Mouse (Mus musculus): ENCODE data around the gene Serpinb1c.
A peak's percentile ranks its signal among the peaks of the same experiment; 100 is the strongest.
"Not testable (repeated sequence)": the region's sequence is repeated elsewhere in the genome, so short reads cannot be mapped to it uniquely, and the experiment has no call there.

The Serpinb1c gene

GRCm38 (mm10) chr13:32865591-32865990 lies 32.4 kb downstream of the Serpinb1c start:
- peak in 1 of 2 experiments; percentile 8 for DNase-seq

- DNase-seq, result not testable (repeated sequence)
These were observed 33.5 kb downstream of the Serpinb1c start for GRCm38 (mm10) chr13:32864529-32864928.

GRCm38 (mm10) chr13:32863456-32863855 lies 34.6 kb downstream of the Serpinb1c start:
- DNase-seq, result no peak

GRCm38 (mm10) chr13:32860821-32861220 lies 37.2 kb downstream of the Serpinb1c start:
- DNase-seq, result no peak

- no peak for DNase-seq
These were observed 44.9 kb downstream of the Serpinb1c start for GRCm38 (mm10) chr13:32853073-32853472.

- DNase-seq, result no peak
These were observed 45.5 kb downstream of the Serpinb1c start for GRCm38 (mm10) chr13:32852539-32852938.

- DNase-seq, result peak; percentile 56 to 57
These were observed 46.0 kb downstream of the Serpinb1c start for GRCm38 (mm10) chr13:32851967-32852366.

- DNase-seq, result no peak
These were observed 47.2 kb downstream of the Serpinb1c start, which contains the start of gene Serpinb1a for GRCm38 (mm10) chr13:32850668-32851404. Gene Serpinb1a (minus strand): TSS chr13:32851185.

GRCm38 (mm10) chr13:32850156-32850555 lies 47.9 kb downstream of the Serpinb1c start:
- DNase-seq, result no peak

GRCm38 (mm10) chr13:32849531-32850123 lies 48.4 kb downstream of the Serpinb1c start:
- no peak for DNase-seq

- DNase-seq, result no peak
These were observed 48.9 kb downstream of the Serpinb1c start for GRCm38 (mm10) chr13:32849092-32849491.

GRCm38 (mm10) chr13:32846221-32846620 lies 51.8 kb downstream of the Serpinb1c start:
- DNase-seq, result no peak

- no peak for DNase-seq
These were observed 56.7 kb downstream of the Serpinb1c start for GRCm38 (mm10) chr13:32841349-32841748.

- no peak for DNase-seq
These were observed 58.7 kb downstream of the Serpinb1c start for GRCm38 (mm10) chr13:32839314-32839713.

- no peak for DNase-seq
These were observed 63.5 kb downstream of the Serpinb1c start for GRCm38 (mm10) chr13:32834513-32834912.

- DNase-seq, result no peak
These were observed 64.8 kb downstream of the Serpinb1c start for GRCm38 (mm10) chr13:32833237-32833636.

GRCm38 (mm10) chr13:32832776-32833175 lies 65.2 kb downstream of the Serpinb1c start:
- DNase-seq, result no peak

GRCm38 (mm10) chr13:32831505-32832273 lies 66.3 kb downstream of the Serpinb1c start:
- no peak for DNase-seq
